Mouse (Mus musculus) embryonic fibroblast, embryonic 13.5 days (primary cell): ENCODE data around the gene Psmf1. TPM values are rescaled to one million over a fixed set of nuclear protein-coding genes. Genes with fewer than 3 reads are reported as not detected.

ENCODE experiments used
- H3K27ac ChIP-seq: 2 replicates; pipeline ENCODE4 v1.5.1; 2012; ENCODE audit warnings: low read length, control low read depth, inconsistent platforms; ENCODE audit not compliant: insufficient read depth
- H3K4me1 ChIP-seq: 2 replicates; pipeline ENCODE4 v1.6.1; 2011; ENCODE audit warnings: low read length; ENCODE audit not compliant: control insufficient read depth, insufficient read depth
- H3K4me3 ChIP-seq: 2 replicates; pipeline ENCODE4 v1.5.1; 2011; ENCODE audit warnings: mild to moderate bottlenecking, control low read depth, low read length; ENCODE audit not compliant: insufficient read depth
- CTCF ChIP-seq: IDR thresholded peaks from 2 replicates; pipeline ENCODE4 v1.5.1; 2011; ENCODE audit warnings: mild to moderate bottlenecking, control low read depth, low read length, moderate library complexity, borderline replicate concordance; ENCODE audit not compliant: insufficient read depth
- POLR2A ChIP-seq: IDR thresholded peaks from 2 replicates; pipeline ENCODE4 v1.6.1; 2011; ENCODE audit warnings: low read depth, mild to moderate bottlenecking, control low read depth, low read length, moderate library complexity
- polyA plus RNA-seq: library from polyadenylated mRNA; stranded (reverse); fragments of >200 nt; gene quantifications from 2 replicates; pipeline ENCODE4 v1.2.4, GENCODE M21; 2011; ENCODE audit warnings: low read depth; ENCODE audit not compliant: missing spikeins, insufficient read length

The Psmf1 gene
- polyA plus RNA-seq, 1 experiment = 32.7 TPM

GRCm38 (mm10) chr2:151757451-151757850, 13.5 kb upstream of the Psmf1 start:
- H3K27ac ChIP-seq = no peak overlapping the region
- no peaks in the 10 kb centered on the region for H3K4me1 ChIP-seq
- TF ChIP-seq POLR2A (no peak), CTCF (no peak)

DNA sequence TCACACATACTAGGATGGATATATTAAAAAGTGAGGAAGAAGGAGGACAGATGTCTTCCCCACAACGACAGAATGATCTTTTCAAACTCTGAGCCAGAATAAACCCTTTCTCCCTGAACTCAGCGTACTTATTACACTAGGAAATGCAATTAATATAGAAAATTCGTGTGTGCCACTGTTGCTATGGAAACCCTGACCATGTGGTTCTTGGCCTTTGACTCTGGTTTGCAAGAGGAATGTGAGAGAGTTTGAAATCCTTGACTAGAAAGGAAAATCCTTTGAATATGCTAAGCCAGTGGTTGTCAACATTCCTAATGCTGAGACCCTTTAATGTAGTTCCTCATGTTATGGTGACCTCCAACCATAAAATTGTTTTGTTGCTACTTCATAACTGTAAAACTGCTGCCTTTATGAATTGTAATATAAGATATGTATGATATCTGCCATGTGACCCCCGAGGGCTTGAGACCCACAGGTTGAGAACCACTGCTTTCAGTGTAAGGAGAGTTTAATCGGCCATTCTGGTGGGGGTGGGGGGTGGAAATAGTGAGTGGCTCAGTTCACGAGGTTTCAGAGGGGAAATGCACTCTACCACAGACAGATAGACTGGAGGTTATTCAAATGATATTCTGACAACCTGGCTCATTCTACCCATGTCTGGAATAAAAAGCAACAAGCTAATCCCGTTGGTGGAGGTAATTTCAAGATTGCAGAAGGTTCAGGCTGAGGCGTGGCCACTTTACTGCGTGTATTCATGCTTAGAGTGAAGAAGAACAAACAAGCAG, 12.5 kb upstream of the Psmf1 start:
- Histone ChIP-seq H3K4me3 (no peak overlapping the region), H3K27ac (no peak overlapping the region), H3K4me1 (no peaks in the 10 kb centered on the region)
- no peak for TF ChIP-seq POLR2A
- TF ChIP-seq CTCF = no peak

More at GRCm38 (mm10) chr2:151757451-151757850, 13.5 kb upstream of the Psmf1 start:
- no peak overlapping the region for H3K4me3 ChIP-seq

DNA sequence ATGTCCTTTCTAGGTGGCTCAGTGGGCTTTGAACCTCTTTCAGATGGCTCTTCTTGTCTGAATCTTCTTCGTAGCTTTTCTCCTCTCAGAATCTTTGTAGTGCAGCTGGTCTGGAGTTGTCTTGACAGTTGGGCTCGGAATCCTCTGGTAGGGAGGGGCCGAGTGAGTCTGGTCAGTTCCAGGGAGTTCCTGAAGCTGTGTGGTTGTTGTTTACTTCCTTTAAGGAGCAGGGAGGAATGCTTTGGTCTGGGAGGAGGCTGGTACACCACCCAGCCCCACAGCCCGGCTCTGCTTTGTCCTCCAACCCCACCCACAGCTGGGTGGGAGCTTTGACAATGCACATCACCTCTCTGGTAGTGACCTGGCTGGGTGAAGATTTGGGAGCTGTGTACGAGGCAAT, 7.3 kb upstream of the Psmf1 start:
- Histone ChIP-seq H3K4me3 (no peak overlapping the region), H3K4me1 (no peaks in the 10 kb centered on the region), H3K27ac (no peak overlapping the region)
- TF ChIP-seq CTCF (no peak), POLR2A (no peak)

- Histone ChIP-seq H3K4me3 (no peak overlapping the region), H3K27ac (no peak overlapping the region), H3K4me1 (no peaks in the 10 kb centered on the region)
- TF ChIP-seq CTCF = peak; percentile 34; the same call in 1 of the 2 replicates
- TF ChIP-seq POLR2A = no peak
Measured at GRCm38 (mm10) chr2:151747847-151748705, 4.1 kb upstream of the Psmf1 start.

GRCm38 (mm10) chr2:151742850-151743679, 921 bp downstream of the Psmf1 start:
- Histone ChIP-seq H3K27ac (no peak overlapping the region), H3K4me3 (no peak overlapping the region), H3K4me1 (0 out of 2 replicates have a peak, but pooled peaks cover 8% of the 10 kb centered on the region)
- TF ChIP-seq CTCF (no peak), POLR2A (no peak)

DNA sequence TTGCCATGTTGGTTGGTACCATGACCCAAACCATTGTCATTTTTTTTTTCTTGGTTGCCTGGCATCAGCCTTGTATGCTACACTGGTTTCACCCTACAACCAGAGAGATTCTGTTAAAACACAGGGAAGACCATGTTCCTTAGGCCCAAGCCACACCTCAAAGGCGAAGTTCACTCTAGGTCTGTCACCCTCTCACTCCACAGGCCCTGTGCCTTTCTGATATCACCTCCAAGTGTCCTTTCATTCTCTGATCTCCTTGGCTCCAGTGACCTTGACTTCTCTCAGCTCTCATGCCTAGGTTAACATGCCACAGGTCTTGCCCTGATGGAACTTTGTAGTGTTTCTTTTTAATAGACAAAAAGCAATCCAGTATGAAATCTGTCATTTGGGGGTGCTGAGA, 1.9 kb downstream of the Psmf1 start:
- H3K4me3 ChIP-seq = no peak overlapping the region
- no peak overlapping the region for H3K27ac ChIP-seq

DNA sequence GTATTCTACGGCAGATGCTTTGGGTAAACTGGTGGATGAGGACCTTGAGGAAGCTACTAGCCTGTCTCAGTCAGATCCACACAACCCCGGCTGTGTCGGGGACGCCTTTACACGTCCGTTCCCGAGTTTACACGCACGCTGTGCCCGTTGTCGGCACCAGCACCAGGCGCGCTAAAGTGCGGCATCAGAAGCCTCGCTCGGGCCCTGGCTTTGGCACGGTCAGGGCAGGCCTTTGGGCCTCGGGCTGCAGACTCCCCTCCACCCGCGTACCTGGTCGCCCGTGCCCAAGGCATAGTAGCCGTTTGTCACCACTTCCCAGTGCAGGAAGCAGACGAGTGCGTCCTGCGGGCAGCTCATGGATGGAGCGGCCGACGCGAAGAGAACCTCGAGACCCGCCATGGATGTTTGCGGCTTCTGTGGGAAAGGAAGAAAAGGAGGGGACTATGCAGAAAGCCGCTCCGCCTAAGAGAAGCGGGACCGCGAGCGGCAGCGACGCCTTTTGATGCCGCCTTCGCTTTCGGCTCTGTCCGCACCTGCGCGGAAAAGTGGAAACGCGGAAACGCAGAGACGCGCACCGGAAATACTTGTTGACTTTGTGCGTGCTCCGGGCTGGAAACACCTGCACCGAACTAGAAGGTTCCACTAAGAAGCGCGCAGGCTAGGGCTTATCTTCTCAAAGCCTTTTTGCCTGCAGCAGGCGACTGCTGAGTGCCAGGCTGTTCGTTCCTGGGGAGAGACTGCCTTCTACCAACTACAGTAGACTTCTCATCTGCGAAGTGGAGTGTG, 3.1 kb downstream of the Psmf1 start:
- TF ChIP-seq CTCF (no peak), POLR2A (peak; percentile 92)
- peak overlapping the region; percentile 73 for H3K4me3 ChIP-seq
- 0 out of 2 replicates have a peak, but pooled peaks cover 8% of the 10 kb centered on the region for H3K4me1 ChIP-seq
- H3K27ac ChIP-seq = no peak overlapping the region

More for the DNA sequence above, 1.9 kb downstream of the Psmf1 start:
- no peak for TF ChIP-seq CTCF
- 0 out of 2 replicates have a peak, but pooled peaks cover 8% of the 10 kb centered on the region for H3K4me1 ChIP-seq

DNA sequence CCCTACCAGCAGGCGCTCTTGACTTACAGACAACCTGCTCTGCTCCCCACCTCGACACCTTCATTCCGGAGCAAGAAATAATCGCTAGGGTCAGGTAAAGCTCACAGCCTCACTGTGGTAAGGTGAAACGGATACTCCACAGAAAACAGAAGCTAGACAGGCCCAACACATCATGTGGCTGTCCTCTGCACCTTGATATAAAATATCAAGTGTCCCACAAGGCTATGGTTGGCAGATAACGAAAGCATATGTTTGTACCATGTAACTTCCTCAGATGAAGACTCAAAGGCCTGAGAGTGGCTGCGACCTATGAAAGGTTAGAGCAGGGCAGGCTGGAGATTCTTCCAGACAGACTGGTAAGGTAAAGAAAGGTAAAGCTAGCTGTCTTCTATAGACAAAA, 4.5 kb downstream of the Psmf1 start:
- Histone ChIP-seq H3K4me1 (0 out of 2 replicates have a peak, but pooled peaks cover 8% of the 10 kb centered on the region), H3K4me3 (no peak overlapping the region), H3K27ac (no peak overlapping the region)
- TF ChIP-seq POLR2A (no peak), CTCF (no peak)
